Mouse (Mus musculus) megakaryocyte, adult 5-6 weeks (primary cell): ENCODE data around the gene Mast3. TPM values are rescaled to one million over a fixed set of nuclear protein-coding genes. Genes with fewer than 3 reads are reported as not detected.

ENCODE experiments used
- ATAC-seq: 2 replicates; pipeline ENCODE4 v1.8.0; 2016; ENCODE audit warnings: mild to moderate bottlenecking, inconsistent platforms; ENCODE audit not compliant: poor library complexity, severe bottlenecking
- total RNA-seq, 2 experiments: library from RNA; stranded (forward) in 1 of 2; stranded (reverse) in 1 of 2; fragments of 153-499, 151-499 nt in 1 of 2; fragments of 221-1000, 200-1000 nt in 1 of 2; gene quantifications; 2 replicates each; pipeline versions ENCODE4 v1.2.3 to v1.2.4; 2015 to 2017

Mast3 gene
- total RNA-seq, 2 experiments from 2014 or later: 14.4 to 56.2 TPM

DNA sequence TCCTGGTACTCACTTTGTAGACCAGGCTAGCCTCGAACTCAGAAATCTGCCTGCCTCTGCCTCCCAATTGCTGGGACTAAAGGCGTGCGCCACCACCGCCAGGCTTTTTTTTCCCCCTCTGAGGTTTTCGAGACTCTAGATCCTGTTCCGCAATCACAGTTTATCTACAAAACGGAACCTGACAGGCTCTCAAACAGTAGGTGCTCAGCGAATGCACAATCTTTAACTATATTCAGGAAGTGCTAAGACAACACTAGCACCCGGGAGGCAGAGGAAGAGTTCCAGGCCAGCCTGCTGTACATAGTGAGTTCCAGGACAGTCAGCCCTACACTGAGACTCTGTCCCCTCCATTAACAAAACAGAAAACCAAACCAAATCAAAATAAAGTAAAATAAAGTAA is 39.5 kb downstream of the Mast3 start:
- ATAC-seq: 0 out of 2 replicates have a peak, but pooled peaks have one; percentile 9

DNA sequence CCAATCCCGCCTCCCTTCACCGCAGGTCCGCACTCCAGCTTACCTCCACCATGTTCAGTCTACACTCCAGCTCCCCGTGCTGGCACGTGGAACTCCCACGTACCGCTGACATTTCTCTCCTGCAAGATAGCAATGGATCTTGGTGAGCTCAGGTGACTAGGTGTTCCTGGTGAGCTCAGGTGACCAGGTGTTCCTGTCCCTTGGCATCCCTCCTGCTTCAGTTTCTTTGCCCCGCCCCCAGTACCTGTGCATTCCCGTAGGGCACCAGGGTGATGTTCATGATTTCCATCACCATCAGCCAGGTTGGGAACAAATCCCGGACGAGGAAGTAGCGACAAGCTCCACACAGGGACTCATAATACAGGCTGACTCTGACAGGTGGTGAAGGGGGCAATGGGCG is 40.2 kb downstream of the Mast3 start:
- no peak for ATAC-seq

- ATAC-seq: no peak
Measured at GRCm38 (mm10) chr8:70764026-70764425, 40.8 kb downstream of the Mast3 start.

- no peak for ATAC-seq
Measured at GRCm38 (mm10) chr8:70763354-70763753, 41.5 kb downstream of the Mast3 start.

- no peak for ATAC-seq
Measured at GRCm38 (mm10) chr8:70762118-70762517, 42.7 kb downstream of the Mast3 start.

DNA sequence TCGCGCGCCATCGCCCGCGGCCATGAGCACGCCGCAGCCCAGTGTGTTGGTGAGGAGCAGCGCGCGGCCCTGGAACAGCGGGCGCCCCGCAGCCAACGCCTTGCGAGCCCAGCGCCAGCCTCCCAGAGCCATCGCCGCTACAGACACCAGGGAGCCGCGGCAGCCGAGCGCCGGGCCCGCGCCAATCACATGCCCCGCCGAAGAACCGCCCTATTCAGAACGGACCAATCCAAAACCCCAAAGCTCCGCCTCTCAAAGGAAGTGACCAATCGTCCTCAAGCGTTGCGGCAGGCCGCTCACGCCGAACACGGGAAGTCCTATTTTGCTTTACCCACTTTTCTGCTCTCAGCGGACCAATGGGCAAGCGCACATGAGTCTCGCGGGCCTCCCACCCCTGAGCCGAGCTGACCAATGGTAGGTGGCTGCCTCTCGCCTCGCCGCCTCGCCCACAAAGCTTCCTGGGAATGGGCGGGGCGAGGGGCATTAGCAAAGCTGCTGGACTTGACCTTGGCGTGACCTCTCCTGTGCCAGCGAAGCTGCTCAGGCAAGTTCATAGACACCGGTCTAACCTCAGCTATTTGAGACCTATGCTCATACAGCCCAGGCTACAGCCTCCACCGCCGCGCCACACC is 44.0 kb downstream of the Mast3 start, which contains the start of gene Mpv17l2:
Gene Mpv17l2 (minus strand): TSS at position 172 of the 632 bp plus-strand sequence.
- peak; percentile 88 for ATAC-seq

GRCm38 (mm10) chr8:70760350-70760749 is 44.5 kb downstream of the Mast3 start:
- ATAC-seq: no peak

GRCm38 (mm10) chr8:70758616-70759561 is 46.0 kb downstream of the Mast3 start:
- ATAC-seq: no peak

GRCm38 (mm10) chr8:70758308-70758615 is 46.6 kb downstream of the Mast3 start:
- ATAC-seq: no peak

DNA sequence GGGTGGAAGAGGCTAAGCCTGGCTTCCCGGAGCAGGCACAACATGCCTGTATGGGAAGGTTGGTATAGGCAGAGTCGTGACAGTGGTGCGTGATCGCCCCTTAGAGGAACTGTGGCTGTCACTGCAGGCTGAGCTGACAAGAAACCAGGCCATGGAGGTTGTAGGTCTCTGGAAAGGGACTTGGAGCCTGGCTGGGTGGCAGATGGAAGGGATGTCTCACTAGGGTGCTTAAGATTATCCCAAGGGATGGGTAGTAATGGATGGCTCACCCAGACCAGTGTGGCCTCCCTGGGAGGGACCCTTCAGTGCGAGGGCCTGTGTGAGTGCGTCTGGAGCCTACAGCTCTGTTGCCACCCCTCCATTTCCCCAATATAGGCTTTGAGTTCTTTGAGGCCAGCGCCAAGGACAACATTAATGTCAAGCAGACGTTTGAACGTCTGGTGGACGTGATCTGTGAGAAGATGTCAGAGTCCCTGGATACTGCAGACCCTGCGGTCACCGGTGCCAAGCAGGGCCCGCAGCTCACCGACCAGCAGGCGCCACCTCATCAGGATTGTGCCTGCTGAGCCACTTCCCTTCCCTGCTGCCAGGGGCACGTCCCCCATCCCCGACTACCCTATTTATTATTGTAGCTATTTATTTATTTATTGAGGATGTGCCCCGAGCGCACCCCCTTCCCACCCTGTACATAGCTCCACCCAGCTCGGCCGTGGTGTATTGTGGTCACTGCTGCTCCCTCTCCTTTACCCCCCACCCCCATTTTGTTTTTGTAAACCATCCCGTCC is 47.1 kb downstream of the Mast3 start:
- ATAC-seq: no peak

DNA sequence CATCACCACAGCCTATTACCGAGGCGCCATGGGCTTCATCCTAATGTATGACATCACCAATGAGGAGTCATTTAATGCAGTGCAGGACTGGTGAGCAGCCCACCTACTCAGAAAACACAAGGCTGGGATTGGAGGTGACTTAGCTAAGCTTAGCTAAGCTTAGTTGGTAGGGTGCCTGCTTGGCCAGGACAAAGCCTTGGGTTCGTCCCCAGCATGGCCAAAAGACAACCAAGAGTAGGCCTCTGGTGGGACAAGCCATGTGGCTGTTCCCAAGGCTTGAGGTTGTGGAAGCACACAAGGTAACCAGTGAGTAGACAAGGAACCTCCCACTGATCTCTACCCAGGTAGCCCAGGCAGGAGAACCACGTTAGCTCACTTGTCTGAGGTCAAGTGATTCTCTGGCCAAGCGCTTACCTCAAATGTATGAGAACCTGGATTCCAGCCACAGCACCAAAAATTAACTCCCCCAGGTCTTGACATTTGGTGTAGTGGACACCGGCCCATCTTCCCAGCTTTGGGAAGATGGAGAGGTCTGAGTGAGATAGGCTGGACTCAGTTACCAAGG is 48.3 kb downstream of the Mast3 start:
- no peak for ATAC-seq

GRCm38 (mm10) chr8:70755661-70756475 is 49.0 kb downstream of the Mast3 start:
- ATAC-seq: no peak

- ATAC-seq: 0 out of 2 replicates have a peak, but pooled peaks have one; percentile 27
Measured at GRCm38 (mm10) chr8:70754871-70755660, 49.8 kb downstream of the Mast3 start.

GRCm38 (mm10) chr8:70754043-70754870 is 50.6 kb downstream of the Mast3 start, which contains the start of gene Rab3a:
Rab3a (plus strand) TSS chr8:70754679.
- peak; percentile 94 for ATAC-seq

GRCm38 (mm10) chr8:70753151-70753550 is 51.7 kb downstream of the Mast3 start:
- peak; percentile 41 for ATAC-seq

DNA sequence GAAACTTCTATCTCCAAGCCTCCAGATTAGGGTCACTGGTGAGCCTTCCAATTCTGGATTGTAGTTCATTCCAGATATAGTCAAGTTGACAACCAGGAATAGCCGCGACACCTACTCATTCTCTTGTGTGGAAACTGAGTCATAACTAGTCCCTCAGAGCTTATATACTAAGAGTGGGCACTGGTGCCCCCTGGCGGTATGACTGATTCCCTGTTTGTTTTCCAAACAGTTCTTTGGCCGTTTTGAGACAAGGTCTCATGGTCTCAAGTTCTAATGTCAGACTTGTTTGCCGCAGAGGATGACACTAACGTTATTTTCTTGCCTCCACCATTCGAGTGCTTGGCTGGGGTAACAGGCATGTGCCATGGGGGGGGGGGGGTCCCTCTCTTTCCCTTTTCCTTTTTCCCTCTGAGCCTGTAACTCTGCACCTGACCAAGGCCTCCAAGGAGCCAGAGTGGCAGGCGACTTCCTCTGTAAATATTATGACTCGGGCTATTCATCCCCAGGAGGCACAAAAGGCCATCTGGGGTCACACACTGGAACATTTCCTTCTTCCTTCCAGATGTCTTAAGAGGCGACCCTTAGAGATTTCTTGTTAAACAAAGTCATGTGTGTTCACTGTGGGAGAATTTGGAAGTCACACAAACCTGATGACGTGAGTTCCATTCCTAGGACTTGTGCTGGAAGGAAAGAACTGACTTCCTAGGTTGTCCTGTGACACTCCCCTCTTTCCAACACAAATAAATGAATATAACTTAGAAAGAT is 52.7 kb downstream of the Mast3 start:
- ATAC-seq: no peak

GRCm38 (mm10) chr8:70750128-70750680 is 54.6 kb downstream of the Mast3 start:
- no peak for ATAC-seq
